Mouse (Mus musculus) midbrain, embryonic 16.5 days (tissue): ENCODE measurements around the gene Elovl3. TPM values are rescaled to one million over a fixed set of nuclear protein-coding genes. Genes with fewer than 3 reads are reported as not detected.
"Not testable (repeated sequence)": the region's sequence is repeated elsewhere in the genome, so short reads cannot be mapped to it uniquely, and the experiment has no call there.

Experiments
- ATAC-seq: fragments of 200-750 bp; cut with Nextera tagmentation; 2 replicates; pipeline ENCODE4 v1.8.0; 2017; ENCODE audit warnings: moderate TSS enrichment
- H3K27ac ChIP-seq: fragments of 300-500 bp; sonication (generic); 2 replicates; pipeline ENCODE4 v1.5.1; 2014; ENCODE audit warnings: mild to moderate bottlenecking, low read length, mixed read lengths
- H3K27me3 ChIP-seq: fragments of 300-500 bp; sonication (generic); 2 replicates; pipeline ENCODE4 v1.6.1; 2014; ENCODE audit warnings: low read depth, low read length, mixed read lengths; ENCODE audit not compliant: control insufficient read depth, insufficient read depth
- H3K36me3 ChIP-seq: fragments of 300-500 bp; sonication (generic); 2 replicates; pipeline ENCODE4 v1.6.1; 2014; ENCODE audit warnings: mild to moderate bottlenecking, low read length, moderate library complexity, mixed read lengths; ENCODE audit not compliant: control insufficient read depth, insufficient read depth
- H3K4me1 ChIP-seq: fragments of 300-500 bp; sonication (generic); 2 replicates; pipeline ENCODE4 v1.6.1; 2014; ENCODE audit warnings: mild to moderate bottlenecking, low read length, mixed read lengths; ENCODE audit not compliant: control insufficient read depth, insufficient read depth
- H3K4me2 ChIP-seq: fragments of 300-500 bp; sonication (generic); 2 replicates; pipeline ENCODE4 v1.6.1; 2014; ENCODE audit warnings: mild to moderate bottlenecking, low read length, mixed read lengths
- H3K4me3 ChIP-seq: fragments of 300-500 bp; sonication (generic); 2 replicates; pipeline ENCODE4 v1.5.1; 2014; ENCODE audit warnings: low read depth, mild to moderate bottlenecking, low read length, moderate library complexity, mixed read lengths
- H3K9ac ChIP-seq: fragments of 300-500 bp; sonication (generic); 2 replicates; pipeline ENCODE4 v1.6.1; 2014; ENCODE audit warnings: low read depth, low read length, mixed read lengths
- H3K9me3 ChIP-seq: fragments of 300-500 bp; sonication (generic); replicated peaks from 2 replicates; pipeline ENCODE4 v1.6.1; 2014; ENCODE audit warnings: mild to moderate bottlenecking, low read length, mixed read lengths; ENCODE audit not compliant: control insufficient read depth, poor library complexity, severe bottlenecking
- WGBS: fragments of 180-500 bp; shearing (Covaris S2); extraction: QIAGEN DNeasy Blood & Tissue Kit; methylation state at CpG from one replicate; pipeline ENCODE4 v1.1.7; 2014; 5-methylcytosine and 5-hydroxymethylcytosine counted together
- polyA plus RNA-seq: library from polyadenylated mRNA; unstranded; fragments of >200 nt; fragmentation: Nextera tagmentation; extraction: Ambion mirVana; gene quantifications from 2 replicates; pipeline ENCODE4 v1.2.1, GENCODE M21; 2015

The Elovl3 gene
- polyA plus RNA-seq, 1 experiment from 2014 or later: 0.15 TPM

- 9% methylated on average over 6 of the region's 6 CpGs for WGBS
- H3K4me3 ChIP-seq: no peak overlapping the region
Observed at GRCm38 (mm10) chr19:46141091-46141490, 9.4 kb downstream of the Elovl3 start.

GRCm38 (mm10) chr19:46147511-46148371 lies 16.0 kb downstream of the Elovl3 start, which contains the start of gene Pitx3:
Gene Pitx3, minus strand, starts transcription at chr19:46148326.
- Histone ChIP-seq H3K36me3 (no peaks in the 10 kb centered on the region), H3K4me1 (peaks cover 18% of the 10 kb centered on the region), H3K9me3 (no peaks in the 10 kb centered on the region), H3K27ac (no peak within 1 kb of the TSS), H3K4me3 (peak within 1 kb of the TSS; percentile 54), H3K9ac (peak within 1 kb of the TSS; percentile 52; the same call in 1 of the 2 replicates), H3K27me3 (peaks cover 53% of the 10 kb centered on the region), H3K4me2 (peak within 1 kb of the TSS; percentile 90)
- under 1% methylated on average over 47 of the region's 47 CpGs for WGBS
- ATAC-seq: no peak

More at GRCm38 (mm10) chr19:46141091-46141490, 9.4 kb downstream of the Elovl3 start:
- Histone ChIP-seq H3K9me3 (no peaks in the 10 kb centered on the region), H3K4me2 (no peak overlapping the region), H3K27ac (no peak overlapping the region), H3K27me3 (peaks cover 35% of the 10 kb centered on the region), H3K4me1 (peaks cover 5% of the 10 kb centered on the region; the same call in 1 of the 2 replicates), H3K36me3 (no peaks in the 10 kb centered on the region), H3K9ac (no peak overlapping the region)
- no peak for ATAC-seq

GRCm38 (mm10) chr19:46148372-46148760 lies 16.7 kb downstream of the Elovl3 start:
- WGBS: under 1% methylated on average over 17 of the region's 27 CpGs
- H3K27ac ChIP-seq: no peak overlapping the region
- peak; percentile 12; the same call in 1 of the 2 replicates for ATAC-seq
- H3K9me3 ChIP-seq: no peaks in the 10 kb centered on the region
- peaks cover 23% of the 10 kb centered on the region for H3K4me1 ChIP-seq
- no peaks in the 10 kb centered on the region for H3K36me3 ChIP-seq
- H3K27me3 ChIP-seq: peaks cover 53% of the 10 kb centered on the region
- peak overlapping the region; percentile 52; the same call in 1 of the 2 replicates for H3K9ac ChIP-seq
- peak overlapping the region; percentile 90 for H3K4me2 ChIP-seq
- H3K4me3 ChIP-seq: peak overlapping the region; percentile 54

DNA sequence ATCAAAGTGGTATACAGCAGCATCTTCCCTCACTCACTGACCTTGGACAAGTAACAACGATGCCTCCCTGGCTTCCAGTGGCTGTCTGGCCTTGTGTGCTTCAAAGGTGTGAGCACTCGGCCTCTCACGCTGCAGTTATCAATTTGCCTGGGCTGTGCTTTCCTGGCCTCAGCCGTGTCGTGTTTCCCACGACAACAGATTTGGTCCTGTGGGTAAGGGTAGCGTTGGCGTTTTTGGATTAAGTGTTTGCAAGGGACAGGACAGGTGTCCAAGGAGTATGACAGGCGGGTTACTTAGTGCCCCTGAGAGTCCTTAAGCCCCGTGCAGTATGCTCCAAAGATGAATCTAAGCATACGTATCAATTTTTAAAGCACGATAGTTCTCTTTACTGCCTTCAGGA lies 17.4 kb downstream of the Elovl3 start:
- no peak overlapping the region for H3K27ac ChIP-seq
- H3K4me3 ChIP-seq: no peak overlapping the region
- ATAC-seq: no peak
- no peaks in the 10 kb centered on the region for H3K9me3 ChIP-seq
- H3K36me3 ChIP-seq: no peaks in the 10 kb centered on the region
- no peak overlapping the region for H3K9ac ChIP-seq
- peaks cover 30% of the 10 kb centered on the region for H3K4me1 ChIP-seq
- peaks cover 53% of the 10 kb centered on the region for H3K27me3 ChIP-seq
- WGBS: 25% methylated on average over 12 of the region's 12 CpGs
- H3K4me2 ChIP-seq: peak overlapping the region; percentile 90; the same call in 1 of the 2 replicates

- Histone ChIP-seq H3K27me3 (peaks cover 34% of the 10 kb centered on the region), H3K4me3 (peak within 1 kb of the TSS; percentile 93), H3K36me3 (no peaks in the 10 kb centered on the region), H3K27ac (peak within 1 kb of the TSS; percentile 83), H3K4me1 (peaks cover 45% of the 10 kb centered on the region), H3K9ac (peak within 1 kb of the TSS; percentile 86), H3K4me2 (peak within 1 kb of the TSS; percentile 92), H3K9me3 (no peaks in the 10 kb centered on the region)
- under 1% methylated on average over 37 of the region's 37 CpGs for WGBS
- ATAC-seq: peak; percentile 99
Observed at GRCm38 (mm10) chr19:46152127-46152803, 20.6 kb downstream of the Elovl3 start, which contains the start of gene Gbf1. Gene Gbf1, plus strand, starts transcription at chr19:46152509.

GRCm38 (mm10) chr19:46165950-46166349 lies 34.3 kb downstream of the Elovl3 start:
- Histone ChIP-seq H3K27me3 (no peaks in the 10 kb centered on the region), H3K36me3 (peaks cover 13% of the 10 kb centered on the region), H3K27ac (no peak overlapping the region), H3K4me1 (no peaks in the 10 kb centered on the region), H3K4me2 (no peak overlapping the region), H3K4me3 (no peak overlapping the region), H3K9ac (no peak overlapping the region), H3K9me3 (no peaks in the 10 kb centered on the region)
- no peak for ATAC-seq
- WGBS: 90% methylated on average over 3 of the region's 3 CpGs

DNA sequence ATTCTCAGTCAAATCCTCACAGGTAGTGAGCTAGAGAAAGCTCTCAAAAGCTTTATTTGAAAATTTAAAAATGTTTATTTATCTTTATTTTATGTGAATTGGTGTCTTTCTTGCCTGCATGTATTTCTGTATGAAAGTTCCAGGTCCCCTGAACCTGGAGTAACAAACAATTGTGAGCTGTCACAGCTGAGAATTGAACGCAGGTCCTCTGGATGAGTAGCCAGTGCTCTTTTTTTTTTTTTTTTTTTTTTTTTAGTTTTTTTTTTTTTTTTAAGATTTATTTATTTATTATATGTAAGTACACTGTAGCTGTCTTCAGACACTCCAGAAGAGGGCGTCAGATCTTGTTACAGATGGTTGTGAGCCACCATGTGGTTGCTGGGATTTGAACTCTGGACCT lies 35.5 kb downstream of the Elovl3 start:
- not testable (repeated sequence) for ATAC-seq, H3K9me3 ChIP-seq, H3K4me3 ChIP-seq, H3K27me3 ChIP-seq, H3K4me2 ChIP-seq, H3K27ac ChIP-seq, H3K9ac ChIP-seq, H3K4me1 ChIP-seq
- WGBS: 70% methylated on average over 2 of the region's 2 CpGs
- H3K36me3 ChIP-seq: peaks cover 16% of the 10 kb centered on the region

GRCm38 (mm10) chr19:46169396-46169795 lies 37.7 kb downstream of the Elovl3 start:
- no peak overlapping the region for H3K4me3 ChIP-seq
- ATAC-seq: no peak
- WGBS: 56% methylated on average over 3 of the region's 3 CpGs

GRCm38 (mm10) chr19:46169913-46170312 lies 38.2 kb downstream of the Elovl3 start:
- Histone ChIP-seq H3K4me3 (no peak overlapping the region), H3K4me2 (no peak overlapping the region), H3K4me1 (no peaks in the 10 kb centered on the region), H3K9ac (no peak overlapping the region), H3K27me3 (no peaks in the 10 kb centered on the region), H3K36me3 (peaks cover 10% of the 10 kb centered on the region), H3K9me3 (no peaks in the 10 kb centered on the region), H3K27ac (no peak overlapping the region)
- 58% methylated on average over 1 of the region's 1 CpGs for WGBS
- ATAC-seq: no peak

More at GRCm38 (mm10) chr19:46169396-46169795, 37.7 kb downstream of the Elovl3 start:
- Histone ChIP-seq H3K36me3 (peaks cover 10% of the 10 kb centered on the region), H3K27me3 (no peaks in the 10 kb centered on the region), H3K4me1 (no peaks in the 10 kb centered on the region), H3K9ac (no peak overlapping the region), H3K9me3 (no peaks in the 10 kb centered on the region), H3K4me2 (no peak overlapping the region), H3K27ac (no peak overlapping the region)
